Mouse (Mus musculus): Measurements from ENCODE around the gene Tfap2d. TPM values are rescaled to one million over a fixed set of nuclear protein-coding genes. Genes with fewer than 3 reads are reported as not detected.
A peak's percentile ranks its signal among the peaks of the same experiment; 100 is the strongest.

The Tfap2d gene
- under 1 TPM in 1 of 2 experiments, not detected in 1; 0.50 TPM for total RNA-seq (2021)
- long read RNA-seq, result 0 reads

DNA sequence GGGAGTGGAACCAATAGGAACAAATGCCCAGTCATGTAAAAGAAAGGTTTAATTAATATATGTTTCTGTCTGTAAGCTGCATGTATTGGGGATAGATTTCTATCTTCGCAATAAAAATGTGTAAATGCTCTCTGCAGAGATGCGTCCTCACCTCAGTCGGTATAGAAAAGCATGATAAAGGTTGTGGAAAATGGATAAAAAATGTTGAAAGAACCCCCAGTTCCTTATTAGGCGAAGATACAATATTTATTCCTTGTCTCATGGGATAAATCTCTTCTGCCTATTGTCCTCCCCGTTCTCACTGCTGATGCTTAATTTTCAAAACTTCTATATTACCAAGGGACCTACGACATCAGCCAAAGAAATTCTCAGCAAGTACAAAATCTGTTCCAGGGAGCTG lies at the start of gene Tfap2d:
Gene Tfap2d, plus strand, starts transcription at position 392 of the 400 bp plus-strand sequence.
- DNase-seq (ENCODE audit: low spot score in 2 of 2), result no peak

DNA sequence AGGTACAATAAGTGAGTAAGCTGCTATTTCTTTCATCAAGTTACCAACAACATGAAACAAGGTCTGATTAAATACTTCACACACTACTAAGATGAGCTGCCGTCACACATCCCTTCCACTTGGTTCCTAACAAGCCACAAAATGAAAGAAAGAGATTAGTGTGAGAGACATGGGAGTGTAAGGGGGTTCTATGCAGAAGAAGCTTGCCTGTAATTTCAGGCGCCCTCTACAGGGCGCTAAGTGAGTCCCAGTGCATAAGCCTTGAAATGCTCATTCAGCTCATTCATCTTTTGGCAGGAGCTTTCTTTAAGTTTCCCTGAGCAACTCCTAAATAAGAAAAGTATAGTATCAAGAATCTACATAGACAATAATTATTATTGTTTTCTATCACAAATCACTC lies 46.5 kb upstream of the Tfap2d start:
- peak in 1 of 2 experiments; percentile 12 for DNase-seq (ENCODE audit: low spot score in 2 of 2)

DNA sequence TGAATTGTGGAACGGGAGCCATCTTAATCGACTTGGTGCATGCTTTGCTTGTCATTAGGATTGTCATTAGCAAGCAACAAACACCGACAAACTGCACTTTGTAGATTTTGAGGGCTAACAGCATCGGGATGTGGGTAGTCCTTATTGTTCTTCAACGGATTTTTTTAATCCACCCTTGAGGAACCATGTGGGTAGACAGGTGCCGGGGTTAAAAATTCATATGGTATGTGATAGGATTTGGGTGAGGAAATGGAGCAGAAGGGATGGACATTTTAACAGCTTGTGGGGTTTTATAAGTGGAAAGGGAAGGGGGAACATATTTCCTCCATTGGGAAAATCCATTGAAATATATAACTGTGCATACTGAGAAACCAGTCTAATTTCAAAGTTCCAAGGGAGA lies 46.0 kb upstream of the Tfap2d start:
- DNase-seq (ENCODE audit: low spot score in 2 of 2), result no peak

DNA sequence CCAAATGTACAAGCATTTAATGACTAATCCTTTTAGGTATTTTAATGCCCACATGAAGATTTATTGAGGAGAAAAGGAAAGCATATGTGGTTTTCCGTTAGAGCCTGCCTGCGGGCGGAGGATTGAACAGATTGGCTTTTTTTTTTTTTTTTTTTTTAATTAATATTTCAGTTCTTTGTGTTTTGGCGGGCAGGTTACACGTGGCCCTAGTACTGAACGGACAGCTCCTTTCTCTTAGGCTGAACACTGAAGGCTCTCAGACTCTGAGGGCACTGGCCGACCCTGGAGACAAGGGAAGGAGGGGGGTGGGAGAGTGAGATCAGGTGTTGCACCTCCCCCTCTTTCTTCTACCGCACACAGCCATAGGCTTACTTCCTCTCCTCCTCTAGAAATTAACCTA lies 14.7 kb upstream of the Tfap2d start:
- no peak for DNase-seq (ENCODE audit: low spot score in 2 of 2)

DNA sequence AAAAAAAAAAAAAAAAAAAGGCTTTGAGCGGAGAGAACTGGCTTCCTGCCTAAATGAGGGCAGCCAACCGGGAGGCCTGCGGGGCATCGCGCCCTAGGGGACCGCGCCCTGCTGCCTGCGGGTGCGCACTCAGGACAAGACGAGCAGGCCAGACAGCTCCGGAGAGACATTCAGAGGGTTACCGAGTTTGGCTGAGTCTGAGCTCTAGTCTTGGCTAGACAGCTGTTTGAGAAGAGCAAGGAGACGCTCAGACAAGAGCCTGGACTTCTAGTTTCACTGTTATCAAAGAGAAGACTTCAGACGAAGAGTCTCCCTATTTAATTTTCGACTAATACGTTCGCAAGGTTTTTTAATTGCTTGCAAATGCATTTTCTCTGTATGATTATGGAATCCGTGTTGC lies 5.9 kb upstream of the Tfap2d start:
- no peak for DNase-seq (ENCODE audit: low spot score in 2 of 2)

DNA sequence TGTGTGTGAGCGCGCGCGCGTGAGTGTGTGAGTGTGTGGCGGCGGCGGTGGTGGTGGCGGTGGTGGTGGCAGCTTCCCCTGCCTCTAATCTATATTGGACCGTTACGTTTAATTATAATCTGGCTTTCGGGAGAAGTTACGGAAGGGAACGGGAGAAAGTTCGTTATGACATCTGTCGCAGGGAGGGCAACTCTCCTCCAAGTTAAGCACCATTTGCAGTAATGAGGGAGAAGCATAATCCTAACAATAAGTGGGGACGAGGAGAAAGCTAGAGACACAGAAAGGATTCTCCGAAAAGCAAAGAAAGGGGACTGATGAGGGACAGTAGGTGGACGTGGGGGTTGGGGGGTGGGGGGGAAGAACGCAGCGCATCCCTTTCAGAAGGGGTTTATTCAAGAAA lies 494 bp downstream of the Tfap2d start:
- no peak for DNase-seq (ENCODE audit: low spot score in 2 of 2)

DNA sequence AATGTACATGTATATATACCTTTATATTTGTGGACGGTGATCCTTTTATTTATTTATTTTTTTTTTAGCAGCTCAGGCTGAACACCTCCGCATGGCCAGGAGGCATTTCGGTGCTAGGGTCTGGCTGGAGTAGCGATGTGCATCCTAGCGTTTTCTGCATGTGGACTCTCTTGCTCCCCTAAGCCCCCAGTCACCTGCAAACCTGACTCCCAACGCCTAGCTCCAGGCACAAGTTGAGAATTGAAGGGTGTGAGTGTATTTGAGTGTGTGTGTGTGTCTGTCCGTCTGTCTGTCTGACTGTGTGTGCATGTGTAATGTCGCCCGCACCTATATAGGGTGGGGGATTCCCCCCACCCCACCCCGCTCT lies 937 bp downstream of the Tfap2d start:
- DNase-seq (ENCODE audit: low spot score in 2 of 2), result no peak

DNA sequence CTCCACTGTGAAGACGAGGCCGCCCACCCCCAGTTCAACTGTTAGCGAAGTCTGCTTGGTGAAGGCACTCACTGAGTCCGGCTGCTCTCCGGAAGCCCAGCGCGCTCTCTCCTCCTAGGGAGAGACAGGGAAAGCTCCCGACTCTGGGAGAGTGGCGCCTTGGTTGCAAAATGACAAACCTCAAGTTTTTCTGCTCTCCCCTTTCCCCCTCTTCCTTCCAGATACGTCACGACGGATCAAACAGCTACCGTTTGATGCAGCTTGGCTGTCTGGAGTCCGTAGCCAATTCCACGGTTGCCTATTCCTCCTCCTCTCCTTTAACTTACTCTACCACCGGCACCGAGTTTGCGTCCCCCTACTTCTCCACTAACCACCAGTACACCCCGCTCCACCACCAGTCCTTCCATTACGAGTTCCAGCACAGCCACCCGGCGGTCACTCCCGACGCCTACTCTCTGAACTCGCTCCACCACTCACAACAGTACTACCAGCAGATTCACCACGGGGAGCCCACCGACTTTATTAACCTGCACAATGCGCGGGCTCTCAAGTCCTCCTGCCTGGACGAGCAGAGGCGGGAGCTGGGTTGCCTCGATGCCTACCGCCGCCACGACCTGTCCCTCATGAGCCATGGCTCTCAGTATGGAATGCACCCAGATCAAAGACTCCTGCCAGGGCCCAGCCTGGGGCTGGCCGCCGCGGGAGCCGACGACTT lies 1.5 kb downstream of the Tfap2d start:
- no peak for DNase-seq (ENCODE audit: low spot score in 2 of 2)

DNA sequence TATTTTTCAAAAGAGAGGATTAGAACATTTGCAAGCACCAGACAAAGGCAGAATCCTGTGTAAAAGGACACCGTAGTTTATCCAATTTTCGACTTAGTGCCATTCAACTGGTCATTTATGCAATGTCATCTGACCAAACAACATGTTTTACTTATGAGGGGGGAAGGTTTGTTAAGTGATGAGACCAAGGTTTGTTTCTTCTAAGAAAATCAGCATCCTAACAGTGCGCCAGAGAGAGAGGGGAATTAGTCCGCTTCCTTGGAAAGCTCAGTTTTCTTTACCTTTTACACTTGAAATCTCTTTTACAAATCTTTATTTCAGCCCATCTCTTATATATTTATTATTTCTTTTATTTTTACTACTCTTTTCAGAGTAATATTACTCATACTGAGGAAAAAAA lies 3.6 kb downstream of the Tfap2d start:
- DNase-seq (ENCODE audit: low spot score in 2 of 2), result no peak

DNA sequence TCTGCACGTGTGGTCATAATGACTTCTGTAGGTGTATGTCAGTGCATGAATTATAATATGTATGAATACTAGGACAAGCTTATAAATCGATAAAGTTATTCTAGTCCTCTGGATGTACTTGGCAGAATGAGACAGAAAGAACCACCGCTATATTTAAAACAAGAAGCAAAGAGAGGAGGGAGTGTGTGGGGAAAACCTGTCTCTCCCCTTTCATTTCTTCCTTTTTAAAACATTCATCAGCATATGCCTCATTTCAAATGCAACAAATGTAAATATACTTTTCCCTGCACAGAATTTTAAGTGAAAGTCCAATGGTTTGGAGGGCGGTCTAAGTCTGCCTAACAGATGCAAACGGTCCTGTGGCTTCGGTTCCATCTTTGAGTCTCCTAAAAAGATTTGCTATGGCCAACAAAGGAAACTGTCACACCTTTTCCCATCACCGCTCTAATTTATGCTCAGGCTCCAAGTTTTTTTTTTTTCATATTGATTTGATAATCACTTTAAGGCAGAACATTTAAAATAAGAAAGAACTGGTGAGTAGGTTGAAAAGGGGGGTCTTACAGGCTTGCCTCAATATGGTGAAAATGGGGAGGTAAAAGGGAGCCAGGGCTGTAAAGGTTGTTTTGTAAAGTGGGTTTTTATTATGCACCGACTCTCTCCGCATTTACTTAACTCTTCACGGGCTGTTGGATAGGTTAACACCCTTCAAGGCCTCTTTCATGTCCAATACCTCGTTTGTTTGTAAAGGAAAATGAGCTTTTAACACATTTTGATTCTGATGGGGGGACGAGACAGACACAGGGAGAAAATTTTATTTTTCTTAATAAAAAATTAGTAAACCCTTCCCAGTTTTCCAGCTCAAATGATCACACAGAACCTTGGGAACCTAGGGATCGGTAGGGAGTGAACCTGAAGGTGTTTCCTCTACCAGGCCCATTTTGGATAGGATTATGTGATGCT lies 4.3 kb downstream of the Tfap2d start:
- no peak for DNase-seq (ENCODE audit: low spot score in 2 of 2)

DNA sequence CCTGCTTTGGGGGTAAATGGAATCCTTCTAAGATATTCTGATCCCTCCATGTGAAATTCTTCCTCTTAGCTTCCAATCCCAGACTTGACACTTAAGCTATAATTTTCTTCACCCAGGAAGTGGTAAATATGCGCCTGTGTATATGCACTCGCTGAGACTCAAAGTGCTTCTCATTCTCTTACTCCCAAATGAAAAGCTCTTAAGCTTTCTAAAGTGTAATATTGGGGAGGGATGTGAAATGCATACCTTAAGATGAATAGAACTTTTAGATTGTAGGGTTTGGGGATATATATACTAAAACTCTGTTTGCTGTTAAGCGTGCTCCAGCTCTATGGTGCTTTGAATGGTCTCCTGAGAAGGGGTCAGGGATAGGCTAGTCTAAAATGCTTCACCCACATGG lies 5.0 kb downstream of the Tfap2d start:
- no peak for DNase-seq (ENCODE audit: low spot score in 2 of 2)

DNA sequence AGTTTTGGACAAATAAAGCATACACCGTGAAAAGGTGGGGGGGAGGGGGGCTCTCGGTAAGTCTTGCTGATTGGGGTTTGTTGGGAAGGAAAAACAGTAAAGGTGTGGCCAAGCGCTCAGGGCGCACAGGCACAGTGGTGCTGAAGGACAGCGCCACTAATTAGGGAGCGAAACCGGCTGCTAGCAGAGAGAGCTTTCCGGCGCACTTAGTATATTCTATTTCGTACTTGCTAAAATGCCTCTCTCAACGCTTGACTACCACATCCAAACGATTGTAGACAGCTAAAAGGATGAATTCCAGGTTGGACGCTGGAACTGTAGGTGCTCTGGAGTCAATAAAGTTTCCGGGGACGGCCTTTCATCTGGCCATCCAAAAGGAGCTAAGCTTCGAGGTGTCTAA lies 6.9 kb downstream of the Tfap2d start:
- DNase-seq (ENCODE audit: low spot score in 2 of 2), result no peak

DNA sequence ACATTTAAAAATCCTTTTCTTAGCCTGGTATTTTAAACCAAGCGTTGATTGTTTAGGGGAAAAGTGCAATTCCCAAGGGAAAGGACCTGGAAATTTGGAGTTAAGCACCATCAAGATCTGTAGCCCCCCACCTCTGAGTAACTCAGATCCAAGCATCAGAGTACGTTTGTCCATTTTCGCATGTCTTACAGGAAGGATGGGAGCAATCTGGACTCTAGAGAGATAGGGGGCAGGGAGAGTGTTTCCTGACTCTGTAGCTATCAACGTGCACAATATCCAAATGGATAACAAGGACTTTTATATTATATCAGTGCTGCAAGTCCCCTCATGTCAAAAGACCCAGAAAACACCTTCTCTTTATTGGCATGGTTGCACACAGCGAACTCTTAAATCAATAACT lies 7.4 kb downstream of the Tfap2d start:
- DNase-seq (ENCODE audit: low spot score in 2 of 2), result no peak

DNA sequence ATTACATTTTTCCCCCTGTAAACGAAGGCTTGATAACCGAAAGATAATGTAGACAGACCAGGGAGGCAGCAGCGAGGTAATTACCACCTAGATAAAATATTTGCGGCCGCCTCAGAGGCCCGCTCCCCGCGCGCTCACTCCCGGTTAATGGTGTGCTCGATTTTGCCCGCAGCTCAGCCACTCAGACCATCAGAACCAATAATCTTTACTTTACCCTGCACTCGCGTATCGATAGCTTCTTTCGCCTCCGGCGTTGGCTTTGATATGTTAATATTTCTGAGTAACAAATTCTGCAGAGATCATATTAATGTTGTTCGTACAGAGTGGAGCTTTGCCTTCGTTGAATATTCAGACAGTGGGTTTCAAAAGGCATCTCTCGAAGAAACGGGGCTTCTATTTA lies 8.2 kb downstream of the Tfap2d start:
- no peak for DNase-seq (ENCODE audit: low spot score in 2 of 2)

DNA sequence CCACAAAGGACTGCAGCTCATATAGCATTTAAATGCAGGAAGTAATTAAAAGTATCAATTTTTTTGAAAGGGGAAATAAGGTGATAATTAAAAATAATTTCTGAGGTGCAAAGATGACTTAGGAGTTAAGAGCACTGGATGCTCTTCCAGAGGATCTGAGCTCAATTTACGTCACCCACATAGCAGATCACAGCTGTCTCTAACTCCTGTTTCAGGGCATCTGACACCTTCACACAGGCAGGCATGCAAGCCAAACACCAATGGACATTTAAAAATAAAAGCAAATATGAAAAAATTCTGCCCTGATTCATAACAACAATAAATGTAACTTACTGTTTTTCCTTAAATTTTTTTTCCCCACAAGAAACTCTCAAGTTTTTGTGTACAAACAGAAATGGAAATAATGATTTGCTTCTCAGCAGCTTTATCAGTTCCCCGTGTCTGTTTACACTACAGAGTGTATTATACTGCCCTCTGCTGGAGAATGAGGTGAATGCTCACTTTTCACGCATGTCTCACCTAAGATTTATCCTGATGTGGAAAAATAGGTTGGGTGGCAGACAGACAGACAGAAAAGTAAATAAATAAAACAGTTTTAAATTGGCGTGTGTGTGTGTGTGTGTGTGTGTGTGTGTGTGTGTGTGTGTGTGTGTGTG lies 76.0 kb downstream of the Tfap2d start:
- DNase-seq (ENCODE audit: low spot score in 2 of 2), result peak; percentile 8 to 29

DNA sequence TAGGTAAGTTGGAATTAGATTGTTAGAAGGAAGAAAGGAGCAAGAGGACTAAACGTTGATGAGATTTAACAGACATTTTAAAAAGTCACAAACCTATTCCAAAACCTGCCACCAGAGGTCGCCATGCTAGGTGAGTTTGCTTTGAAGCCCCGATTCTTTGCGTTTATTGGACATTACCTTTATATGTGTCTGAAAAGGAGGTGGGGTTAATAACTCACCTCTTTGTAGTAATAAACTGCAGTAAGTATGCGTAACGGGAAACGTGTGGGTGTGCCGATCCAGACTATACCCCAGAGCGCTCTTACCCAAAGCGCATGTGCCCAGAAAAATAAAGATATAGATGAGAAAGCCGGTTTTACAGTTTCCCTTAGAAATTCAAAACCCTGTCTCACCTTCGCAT lies 102.8 kb downstream of the Tfap2d start:
- DNase-seq (ENCODE audit: low spot score in 2 of 2), result peak; percentile 56 to 68

DNA sequence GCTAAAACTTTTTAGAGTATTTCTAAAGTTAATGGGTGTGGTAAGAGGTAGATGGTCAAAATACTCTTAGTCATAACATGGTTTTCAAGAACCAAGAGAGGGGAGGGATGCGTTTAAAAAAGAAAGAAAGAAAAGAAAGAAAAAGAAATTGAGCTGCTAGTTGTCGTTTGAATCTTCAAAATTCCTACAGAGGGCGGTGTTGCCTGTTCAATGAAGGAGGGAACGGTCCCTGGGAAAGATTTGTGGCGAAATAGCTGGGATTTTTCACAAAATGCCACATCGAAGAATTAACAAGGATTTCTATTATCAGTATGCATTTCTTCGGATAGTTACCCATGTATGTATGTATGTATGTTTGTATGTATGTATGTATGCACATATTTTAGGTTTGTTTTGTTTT lies 103.4 kb downstream of the Tfap2d start:
- DNase-seq (ENCODE audit: low spot score in 2 of 2), result no peak

DNA sequence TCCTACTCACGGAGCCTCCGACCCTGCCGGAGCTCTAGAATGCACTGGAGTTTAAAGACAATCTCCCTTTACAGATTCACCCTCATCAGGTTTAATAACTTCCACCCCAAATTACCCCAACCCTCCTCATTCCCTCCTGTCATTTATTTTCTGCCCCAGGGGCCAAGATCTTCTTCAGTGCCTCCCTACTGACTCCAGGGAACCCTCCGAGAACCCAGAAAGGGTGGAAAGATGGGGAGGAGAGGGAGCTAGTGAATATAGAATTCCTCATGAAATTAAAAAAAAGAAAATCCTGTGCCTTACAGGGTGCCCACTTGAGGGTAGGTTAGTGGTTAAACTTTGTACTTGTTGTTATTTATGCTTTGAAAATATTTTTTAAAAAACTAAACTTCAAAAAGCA lies 104.8 kb downstream of the Tfap2d start:
- no peak for DNase-seq (ENCODE audit: low spot score in 2 of 2)

DNA sequence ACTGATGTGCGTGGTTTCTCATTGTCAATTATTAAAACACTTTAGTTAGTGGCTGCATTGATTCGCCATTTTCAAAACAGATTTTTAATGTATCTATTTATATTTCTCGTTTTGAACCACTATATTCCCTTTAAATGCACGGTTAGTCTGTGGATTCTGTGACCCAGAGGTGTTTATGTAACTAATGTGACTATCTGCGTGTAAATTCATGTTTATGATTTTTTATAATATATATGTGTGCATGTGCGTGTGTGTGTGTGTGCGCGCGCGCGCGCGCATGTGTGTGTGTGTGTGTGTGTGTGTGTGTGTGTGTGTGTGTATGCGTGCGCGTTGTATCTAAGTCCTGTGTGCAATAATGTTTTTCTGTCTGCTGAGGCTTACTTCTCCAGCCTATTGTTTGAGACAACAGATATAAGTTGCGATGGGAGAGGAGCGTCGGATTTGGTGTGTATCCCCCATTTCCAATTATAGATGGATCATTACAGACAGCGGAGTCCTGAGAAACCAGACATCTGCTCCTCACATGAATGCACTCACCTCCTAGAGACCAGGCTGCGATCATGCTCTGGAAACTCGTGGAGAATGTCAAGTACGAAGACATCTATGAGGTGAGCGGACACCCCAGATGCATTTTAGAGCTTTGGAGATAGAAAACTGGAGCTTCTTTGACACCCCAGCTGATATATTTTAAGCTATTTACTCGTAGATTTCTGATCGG lies 106.0 kb downstream of the Tfap2d start, which contains the start of gene Tfap2b:
Gene Tfap2b, plus strand, starts transcription at position 274 of the 718 bp plus-strand sequence.
- no peak for DNase-seq (ENCODE audit: low spot score in 2 of 2)

DNA sequence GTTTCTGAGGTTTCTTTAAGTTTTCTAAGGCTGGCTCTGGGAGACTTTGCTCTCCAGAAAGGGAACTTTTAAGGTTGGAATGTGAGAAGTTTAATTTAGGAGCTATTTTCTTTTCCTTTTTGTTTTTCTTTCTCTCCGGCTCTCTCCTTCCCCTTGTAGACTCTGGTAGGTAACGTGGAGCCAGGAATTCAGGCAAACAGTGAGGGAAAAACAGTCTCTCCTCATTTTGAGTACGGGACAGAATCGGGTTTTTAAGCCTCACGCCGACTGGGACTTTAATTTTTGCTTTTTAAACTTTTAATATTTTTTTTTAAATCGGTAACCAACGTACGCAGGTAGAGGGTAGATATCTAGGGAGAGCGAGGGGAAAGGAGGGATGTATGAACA lies 106.5 kb downstream of the Tfap2d start:
- DNase-seq (ENCODE audit: low spot score in 2 of 2), result no peak

DNA sequence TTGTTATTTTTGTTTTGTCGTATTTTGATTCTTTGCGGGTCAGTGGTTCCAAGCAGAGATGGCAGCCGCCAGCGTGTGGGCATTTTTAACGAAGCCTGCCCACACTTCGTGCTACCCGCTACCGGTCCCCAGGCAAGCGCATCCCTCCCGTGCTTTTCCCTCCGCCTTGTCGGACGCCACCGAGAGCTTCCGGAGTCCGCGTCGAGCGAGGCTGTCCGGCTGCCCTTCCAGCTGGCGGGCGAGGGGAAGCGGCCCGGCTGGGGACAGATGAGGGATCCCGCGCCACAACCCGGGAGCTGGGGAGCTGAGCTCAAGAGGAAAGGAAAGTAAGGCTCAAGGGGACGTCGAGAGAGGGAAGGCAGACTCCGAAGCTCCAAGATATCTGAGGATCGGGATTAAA lies 107.0 kb downstream of the Tfap2d start:
- no peak for DNase-seq (ENCODE audit: low spot score in 2 of 2)
